Mouse (Mus musculus): ENCODE measurements around the gene Mrpl24. TPM values are rescaled to one million over a fixed set of nuclear protein-coding genes. Genes with fewer than 3 reads are reported as not detected.

Gene Mrpl24
- total and polyA plus RNA-seq, 2 experiments from 2014 or later = 43.2 to 44.6 TPM

- ATAC-seq (no peak), DNase-seq (ENCODE audit: low spot score) (no peak)
- H3K4me3 ChIP-seq (ENCODE audit: low read length) = no peak overlapping the region
- no peaks in the 10 kb centered on the region; the same call in 1 of the 2 replicates for H3K27me3 ChIP-seq (ENCODE audit: insufficient read depth, low read length)
- no peaks in the 10 kb centered on the region for H3K36me3 ChIP-seq (ENCODE audit: insufficient read depth, low read length)
- no peak overlapping the region for H3K9ac ChIP-seq (replicated peaks; ENCODE audit: low read length)
- TF ChIP-seq CTCF (IDR thresholded peaks at IDR 0.05; ENCODE audit: low read depth) = no peak
- WGBS = 22% methylated on average over 16 of the region's 16 CpGs
- H3K4me2 ChIP-seq (ENCODE audit: low read depth, low read length) = peak overlapping the region; percentile 60
- no peaks in the 10 kb centered on the region for H3K9me3 ChIP-seq (ENCODE audit: low read length)
- H3K4me1 ChIP-seq (ENCODE audit: insufficient read depth, low read length) = peaks cover 22% of the 10 kb centered on the region
- no peak overlapping the region for H3K27ac ChIP-seq
Observed at GRCm38 (mm10) chr3:87949266-87949954, 30.1 kb downstream of the Mrpl24 start.

DNA sequence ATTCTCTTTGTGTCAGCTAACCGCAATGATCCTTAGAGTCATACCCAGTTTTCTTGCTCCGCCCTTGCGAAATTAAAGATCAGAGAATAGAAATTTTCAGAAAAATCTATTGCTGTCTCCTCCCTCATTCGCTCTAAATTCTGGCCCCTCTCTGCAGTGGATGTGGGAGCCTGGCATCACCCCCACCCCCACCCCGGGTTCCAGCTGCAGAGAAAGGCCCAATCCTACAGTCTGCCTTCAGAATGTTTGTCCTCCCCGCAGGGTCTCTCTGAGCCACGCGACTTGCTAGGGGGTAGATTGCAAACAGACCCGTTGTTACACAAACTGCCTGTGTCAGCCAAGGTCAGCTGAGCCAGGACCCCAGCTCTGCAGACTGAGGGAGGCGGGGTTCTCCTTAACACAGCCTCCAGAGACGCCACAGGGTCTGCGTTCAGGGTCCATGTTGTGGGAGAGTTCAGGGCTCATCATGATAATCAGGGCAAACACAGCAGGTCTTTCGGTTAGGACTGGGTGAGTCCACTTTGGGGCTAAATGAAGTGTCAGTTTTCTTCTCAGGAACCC lies 30.7 kb downstream of the Mrpl24 start:
- Histone ChIP-seq H3K4me2 (ENCODE audit: low read depth, low read length) (no peak overlapping the region; the same call in 1 of the 2 replicates), H3K27ac (no peak overlapping the region), H3K9me3 (ENCODE audit: low read length) (no peaks in the 10 kb centered on the region), H3K27me3 (ENCODE audit: insufficient read depth, low read length) (no peaks in the 10 kb centered on the region; the same call in 1 of the 2 replicates), H3K4me1 (ENCODE audit: insufficient read depth, low read length) (peaks cover 22% of the 10 kb centered on the region), H3K9ac (replicated peaks; ENCODE audit: low read length) (no peak overlapping the region), H3K36me3 (ENCODE audit: insufficient read depth, low read length) (no peaks in the 10 kb centered on the region), H3K4me3 (ENCODE audit: low read length) (no peak overlapping the region)
- WGBS = 20% methylated on average over 13 of the region's 13 CpGs
- DNase-seq (ENCODE audit: low spot score) (no peak), ATAC-seq (no peak)
- no peak for TF ChIP-seq CTCF (IDR thresholded peaks at IDR 0.05; ENCODE audit: low read depth)

DNA sequence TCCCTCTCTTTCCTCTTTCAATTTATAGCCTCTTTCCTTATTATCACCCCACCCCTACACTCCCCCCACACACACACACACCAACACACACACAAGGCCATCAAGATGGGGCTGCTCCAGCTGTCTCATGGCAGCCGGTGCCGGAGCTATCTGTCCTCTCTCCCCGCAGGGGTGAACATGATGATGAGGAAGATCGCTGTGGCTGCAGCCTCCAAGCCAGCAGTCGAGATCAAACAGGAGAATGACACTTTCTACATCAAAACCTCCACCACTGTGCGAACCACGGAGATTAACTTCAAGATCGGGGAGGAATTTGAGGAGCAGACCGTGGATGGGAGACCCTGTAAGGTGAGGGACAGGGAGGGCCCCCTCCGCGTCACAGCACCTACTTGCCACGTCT lies 32.6 kb downstream of the Mrpl24 start:
- DNase-seq (ENCODE audit: low spot score) (no peak), ATAC-seq (no peak)
- Histone ChIP-seq H3K4me2 (ENCODE audit: low read depth, low read length) (peak overlapping the region; percentile 45), H3K4me1 (ENCODE audit: insufficient read depth, low read length) (peaks cover 21% of the 10 kb centered on the region), H3K27me3 (ENCODE audit: insufficient read depth, low read length) (no peaks in the 10 kb centered on the region; the same call in 1 of the 2 replicates), H3K27ac (no peak overlapping the region), H3K9ac (replicated peaks; ENCODE audit: low read length) (no peak overlapping the region), H3K9me3 (ENCODE audit: low read length) (no peaks in the 10 kb centered on the region), H3K4me3 (ENCODE audit: low read length) (no peak overlapping the region), H3K36me3 (ENCODE audit: insufficient read depth, low read length) (no peaks in the 10 kb centered on the region)
- WGBS = 21% methylated on average over 12 of the region's 12 CpGs
- no peak for TF ChIP-seq CTCF (IDR thresholded peaks at IDR 0.05; ENCODE audit: low read depth)

DNA sequence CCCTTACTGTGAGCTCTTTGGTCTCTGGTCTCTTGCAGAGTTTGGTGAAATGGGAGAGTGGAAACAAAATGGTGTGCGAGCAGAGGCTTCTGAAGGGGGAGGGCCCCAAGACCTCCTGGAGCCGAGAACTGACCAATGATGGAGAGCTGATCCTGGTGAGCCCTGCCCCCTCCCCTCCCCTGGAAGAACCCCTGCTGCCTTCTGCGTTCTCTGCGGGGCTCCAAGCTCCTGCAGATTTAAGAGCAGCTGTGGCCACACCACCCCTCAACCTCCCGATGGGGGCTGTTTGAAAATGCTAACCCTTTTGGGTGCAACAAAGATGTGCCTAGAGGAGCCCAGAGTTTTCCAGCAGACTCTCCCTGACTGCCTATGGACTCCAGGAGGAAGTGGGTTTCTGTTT lies 33.1 kb downstream of the Mrpl24 start:
- Histone ChIP-seq H3K4me1 (ENCODE audit: insufficient read depth, low read length) (peaks cover 16% of the 10 kb centered on the region), H3K4me3 (ENCODE audit: low read length) (0 out of 2 replicates have a peak overlapping the region, but pooled peaks have one; percentile 6), H3K27me3 (ENCODE audit: insufficient read depth, low read length) (no peaks in the 10 kb centered on the region; the same call in 1 of the 2 replicates), H3K9me3 (ENCODE audit: low read length) (no peaks in the 10 kb centered on the region), H3K36me3 (ENCODE audit: insufficient read depth, low read length) (no peaks in the 10 kb centered on the region), H3K9ac (replicated peaks; ENCODE audit: low read length) (0 out of 2 replicates have a peak overlapping the region, but pooled peaks have one; percentile 5), H3K27ac (no peak overlapping the region; the same call in 1 of the 2 replicates), H3K4me2 (ENCODE audit: low read depth, low read length) (peak overlapping the region; percentile 45)
- no peak for TF ChIP-seq CTCF (IDR thresholded peaks at IDR 0.05; ENCODE audit: low read depth)
- peak; percentile 60 for ATAC-seq
- peak; percentile 55 for DNase-seq (ENCODE audit: low spot score)
- WGBS = 11% methylated on average over 5 of the region's 5 CpGs

- Histone ChIP-seq H3K4me1 (ENCODE audit: insufficient read depth, low read length) (peaks cover 6% of the 10 kb centered on the region), H3K36me3 (ENCODE audit: insufficient read depth, low read length) (no peaks in the 10 kb centered on the region), H3K9me3 (ENCODE audit: low read length) (no peaks in the 10 kb centered on the region), H3K4me2 (ENCODE audit: low read depth, low read length) (no peak overlapping the region), H3K4me3 (ENCODE audit: low read length) (no peak overlapping the region), H3K27ac (no peak overlapping the region), H3K9ac (replicated peaks; ENCODE audit: low read length) (no peak overlapping the region), H3K27me3 (ENCODE audit: insufficient read depth, low read length) (no peaks in the 10 kb centered on the region)
- DNase-seq (ENCODE audit: low spot score) (no peak), ATAC-seq (no peak)
- no peak for TF ChIP-seq CTCF (IDR thresholded peaks at IDR 0.05; ENCODE audit: low read depth)
- WGBS = 12% methylated on average over 1 of the region's 1 CpGs
Observed at GRCm38 (mm10) chr3:87958056-87958455, 38.8 kb downstream of the Mrpl24 start.

DNA sequence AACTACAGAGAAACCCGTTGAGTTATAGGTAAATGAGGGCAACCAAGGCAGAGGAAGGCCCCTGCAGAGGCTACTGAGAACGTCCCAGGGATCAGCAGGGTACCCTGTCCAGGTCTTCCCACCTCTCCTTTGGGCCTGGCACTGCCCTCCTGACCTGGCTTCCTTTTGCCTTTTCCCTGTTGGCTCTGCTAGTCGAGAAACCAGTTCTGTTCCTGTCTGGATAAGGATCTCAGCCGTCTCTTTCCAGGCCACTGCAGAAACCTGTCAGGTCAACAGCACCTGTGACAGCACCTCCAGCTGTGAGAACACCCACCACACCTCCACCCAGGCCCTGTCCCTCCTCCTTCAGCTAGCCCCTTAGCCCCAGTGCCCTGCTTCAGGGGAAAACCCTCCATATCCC lies 39.2 kb downstream of the Mrpl24 start:
- H3K36me3 ChIP-seq (ENCODE audit: insufficient read depth, low read length) = no peaks in the 10 kb centered on the region
- H3K27ac ChIP-seq = no peak overlapping the region
- no peak overlapping the region for H3K4me3 ChIP-seq (ENCODE audit: low read length)
- H3K4me1 ChIP-seq (ENCODE audit: insufficient read depth, low read length) = peaks cover 6% of the 10 kb centered on the region
- DNase-seq (ENCODE audit: low spot score) = no peak
- H3K27me3 ChIP-seq (ENCODE audit: insufficient read depth, low read length) = no peaks in the 10 kb centered on the region
- H3K4me2 ChIP-seq (ENCODE audit: low read depth, low read length) = no peak overlapping the region
- no peak for TF ChIP-seq CTCF (IDR thresholded peaks at IDR 0.05; ENCODE audit: low read depth)
- no peak overlapping the region for H3K9ac ChIP-seq (replicated peaks; ENCODE audit: low read length)
- 16% methylated on average over 4 of the region's 4 CpGs for WGBS
- no peaks in the 10 kb centered on the region for H3K9me3 ChIP-seq (ENCODE audit: low read length)
- ATAC-seq = no peak

DNA sequence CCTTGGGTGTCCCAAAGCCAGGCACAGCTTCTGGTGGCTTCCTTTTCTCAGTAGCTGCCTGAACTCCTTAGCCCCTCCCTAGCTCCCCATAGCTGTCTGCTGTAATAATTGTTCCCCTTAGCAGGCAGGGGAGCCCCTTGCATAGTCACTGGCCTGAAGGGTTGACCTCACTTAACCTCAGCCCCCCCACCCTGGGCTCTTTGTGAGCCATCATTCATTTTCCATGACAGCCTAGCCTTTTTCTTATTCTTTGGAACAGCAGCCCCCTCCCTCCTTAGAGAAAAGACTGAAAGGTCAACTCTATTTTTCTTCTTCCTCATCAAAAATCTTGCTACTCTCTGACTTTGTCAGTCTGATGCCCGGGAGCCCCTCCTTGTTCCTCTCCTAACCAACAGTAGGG lies 39.7 kb downstream of the Mrpl24 start:
- TF ChIP-seq CTCF (IDR thresholded peaks at IDR 0.05; ENCODE audit: low read depth) = no peak
- Histone ChIP-seq H3K9me3 (ENCODE audit: low read length) (no peaks in the 10 kb centered on the region), H3K9ac (replicated peaks; ENCODE audit: low read length) (no peak overlapping the region), H3K27me3 (ENCODE audit: insufficient read depth, low read length) (no peaks in the 10 kb centered on the region), H3K27ac (no peak overlapping the region), H3K4me2 (ENCODE audit: low read depth, low read length) (no peak overlapping the region), H3K4me1 (ENCODE audit: insufficient read depth, low read length) (peaks cover 6% of the 10 kb centered on the region), H3K4me3 (ENCODE audit: low read length) (no peak overlapping the region), H3K36me3 (ENCODE audit: insufficient read depth, low read length) (no peaks in the 10 kb centered on the region)
- WGBS = 24% methylated on average over 1 of the region's 1 CpGs
- ATAC-seq (no peak), DNase-seq (ENCODE audit: low spot score) (no peak)
